Mouse (Mus musculus) kidney, adult 18-20 months (tissue): ENCODE measurements around the gene Scgb2b18.
"Not testable (repeated sequence)": the region's sequence is repeated elsewhere in the genome, so short reads cannot be mapped to it uniquely, and the experiment has no call there.

ENCODE experiments used
- DNase-seq: peaks from one replicate; pipeline ENCODE4 v3.0.0; 2021

Scgb2b18 gene

GRCm38 (mm10) chr7:33173764-33174163 lies at the start of gene Scgb2b18:
Gene Scgb2b18 (minus strand): TSS chr7:33173864.
- not testable (repeated sequence) for DNase-seq

- not testable (repeated sequence) for DNase-seq
Measured at GRCm38 (mm10) chr7:33185268-33185667, 11.6 kb upstream of the Scgb2b18 start, which contains the start of gene Scgb1b18. Gene Scgb1b18 (plus strand): TSS chr7:33185568.
